Mouse (Mus musculus) small intestine, adult 2 months (tissue): ENCODE data around the gene Mrgbp.

Experiments used
- CTCF ChIP-seq: fragments of 200-500 bp; IDR thresholded peaks from 2 replicates; pipeline ENCODE4 v1.5.1; 2012; ENCODE audit warnings: low read depth, mild to moderate bottlenecking, control low read depth, inconsistent platforms, low read length, moderate library complexity, mixed read lengths; ENCODE audit not compliant: insufficient replicate concordance, insufficient read length; ENCODE audit errors: extremely low read depth
- POLR2A ChIP-seq: fragments of 200-500 bp; IDR thresholded peaks from 2 replicates; pipeline ENCODE4 v1.6.1; 2012; ENCODE audit warnings: low read depth, mild to moderate bottlenecking, control low read depth, inconsistent platforms, low read length, moderate library complexity

DNA sequence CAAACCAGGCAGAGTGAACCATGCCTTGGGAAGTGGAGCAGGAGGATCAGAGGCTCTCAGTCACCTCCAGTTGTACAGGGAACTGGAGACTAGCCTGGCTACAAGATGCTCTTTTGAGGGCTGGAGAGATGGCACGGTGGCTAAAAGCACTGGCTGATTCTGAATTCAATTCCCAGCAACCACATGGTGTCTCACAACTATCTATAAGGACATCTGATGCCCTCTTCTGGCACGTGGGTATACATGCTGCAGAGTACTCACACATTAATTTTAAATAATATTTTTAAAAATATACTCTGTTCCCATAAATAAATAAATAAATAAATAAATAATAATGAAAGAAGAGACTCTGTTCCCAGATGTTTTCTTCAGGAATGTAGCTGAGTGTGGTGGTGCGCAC, 25.9 kb upstream of the Mrgbp start:
- no peak for TF ChIP-seq CTCF
- no peak for TF ChIP-seq POLR2A
